Mouse (Mus musculus): Measurements from ENCODE around the gene Zdhhc14.

- TF ChIP-seq CTCF (IDR thresholded peaks at IDR 0.05; ENCODE audit: control insufficient read depth, insufficient read depth, insufficient read length) (no peak), MAX (IDR thresholded peaks at IDR 0.05) (no peak), USF1 (IDR thresholded peaks at IDR 0.05; ENCODE audit: low read depth) (no peak), CEBPB (IDR thresholded peaks at IDR 0.05; ENCODE audit: low read depth) (no peak)
Measured at GRCm38 (mm10) chr17:5733400-5733799, 241.0 kb downstream of the Zdhhc14 start.

Measured in C2C12 (cell line).